Mouse (Mus musculus) CH12.LX (cell line): ENCODE measurements around the gene Gm45837. TPM values are rescaled to one million over a fixed set of nuclear protein-coding genes. Genes with fewer than 3 reads are reported as not detected.

ENCODE experiments used
- DNase-seq: peaks from one replicate; pipeline ENCODE4 v3.0.0-alpha.2; 2013; ENCODE audit errors: extremely low read depth
- H3K27ac ChIP-seq: 2 replicates; pipeline ENCODE4 v1.5.1; 2012; ENCODE audit warnings: low read depth, mild to moderate bottlenecking, control low read depth, moderate library complexity; ENCODE audit not compliant: insufficient read depth
- H3K27me3 ChIP-seq: replicated peaks from 2 replicates; pipeline ENCODE3; 2012; ENCODE audit warnings: inconsistent platforms
- H3K36me3 ChIP-seq, 2 experiments: replicated peaks in 1 of 2; 2 replicates each; pipeline versions ENCODE3 to v1.6.1; 2012; ENCODE audit warnings: inconsistent platforms in 1 of 2, low read length in 1 of 2, mild to moderate bottlenecking in 1 of 2, mixed read lengths in 1 of 2, moderate library complexity in 1 of 2; ENCODE audit not compliant: control insufficient read depth in 1 of 2, insufficient read depth in 1 of 2
- H3K4me1 ChIP-seq, 2 experiments: 2 replicates each; pipeline ENCODE4 v1.6.1; 2012; ENCODE audit warnings: inconsistent platforms in 1 of 2, moderate library complexity in 1 of 2; ENCODE audit not compliant: insufficient read depth in 2 of 2, control insufficient read depth in 1 of 2
- H3K4me2 ChIP-seq: 2 replicates; pipeline ENCODE4 v1.6.1; 2012; ENCODE audit warnings: low read depth, mild to moderate bottlenecking, control low read depth; ENCODE audit not compliant: poor library complexity, insufficient read depth, severe bottlenecking
- H3K4me3 ChIP-seq, 3 experiments: fragments of 150-350 bp in 1 of 3; sonication (generic) in 1 of 3; replicated peaks in 1 of 3; 2 replicates each; pipeline versions ENCODE3 to v1.5.1; 2011 to 2012; ENCODE audit warnings: low read depth in 2 of 3, low read length in 2 of 3, mild to moderate bottlenecking in 2 of 3, moderate library complexity in 2 of 3, control low read depth in 1 of 3, improper control_type of control experiment in 1 of 3, inconsistent platforms in 1 of 3, mixed read lengths in 1 of 3; ENCODE audit not compliant: poor library complexity in 1 of 3
- H3K79me2 ChIP-seq: replicated peaks from 2 replicates; pipeline ENCODE4 v1.6.1; 2012; ENCODE audit warnings: mild to moderate bottlenecking, moderate library complexity; ENCODE audit not compliant: control insufficient read depth, poor library complexity, insufficient read depth, severe bottlenecking; ENCODE audit errors: extremely low read depth
- H3K9ac ChIP-seq: 2 replicates; pipeline ENCODE4 v1.6.1; 2012; ENCODE audit warnings: low read depth, mild to moderate bottlenecking, control low read depth, moderate library complexity; ENCODE audit not compliant: insufficient read depth
- H3K9me3 ChIP-seq: replicated peaks from 2 replicates; pipeline ENCODE3; 2012; ENCODE audit warnings: low read length, inconsistent platforms, mixed read lengths
- BHLHE40 ChIP-seq: IDR thresholded peaks from 2 replicates; pipeline ENCODE4 v1.6.1; 2011; ENCODE audit warnings: mild to moderate bottlenecking, low read depth, low read length, improper control_type of control experiment
- CHD2 ChIP-seq: IDR thresholded peaks from 2 replicates; pipeline ENCODE4 v1.6.1; 2011; ENCODE audit warnings: low read length, improper control_type of control experiment
- CTCF ChIP-seq, 2 experiments: IDR thresholded peaks in 1 of 2; conservative IDR thresholded peaks in 1 of 2; 2 replicates each; pipeline ENCODE4 v1.5.1; 2011 to 2012; ENCODE audit warnings: low read depth in 2 of 2, low read length in 2 of 2, improper control_type of control experiment in 1 of 2, inconsistent platforms in 1 of 2, mild to moderate bottlenecking in 1 of 2, moderate library complexity in 1 of 2
- E2F4 ChIP-seq: IDR thresholded peaks from 2 replicates; pipeline ENCODE4 v1.6.1; 2011; ENCODE audit warnings: low read depth, low read length, improper control_type of control experiment; ENCODE audit not compliant: insufficient replicate concordance
- EP300 ChIP-seq: IDR thresholded peaks from 2 replicates; pipeline ENCODE4 v1.6.1; 2011; ENCODE audit warnings: low read length, improper control_type of control experiment
- GABPA ChIP-seq: IDR thresholded peaks from 2 replicates; pipeline ENCODE4 v1.6.1; 2012; ENCODE audit warnings: low read depth, low read length, improper control_type of control experiment, inconsistent platforms; ENCODE audit not compliant: insufficient replicate concordance
- HCFC1 ChIP-seq: IDR thresholded peaks from 2 replicates; pipeline ENCODE4 v1.6.1; 2012; ENCODE audit warnings: low read depth, mild to moderate bottlenecking, inconsistent platforms, low read length, improper control_type of control experiment
- IRF4 ChIP-seq: IDR thresholded peaks from 2 replicates; pipeline ENCODE4 v1.6.1; 2014; ENCODE audit warnings: low read depth, mild to moderate bottlenecking, inconsistent platforms, low read length, improper control_type of control experiment
- MAZ ChIP-seq: IDR thresholded peaks from 2 replicates; pipeline ENCODE4 v1.6.1; 2012; ENCODE audit warnings: low read depth, mild to moderate bottlenecking, inconsistent platforms, low read length, improper control_type of control experiment, moderate library complexity
- MEF2A ChIP-seq: IDR thresholded peaks from 2 replicates; pipeline ENCODE4 v1.6.1; 2014; ENCODE audit warnings: low read depth, mild to moderate bottlenecking, inconsistent platforms, low read length, improper control_type of control experiment, borderline replicate concordance
- NELFE ChIP-seq: IDR thresholded peaks from 2 replicates; pipeline ENCODE4 v1.6.1; 2011; ENCODE audit warnings: low read depth, low read length, improper control_type of control experiment
- NRF1 ChIP-seq: IDR thresholded peaks from 2 replicates; pipeline ENCODE4 v1.6.1; 2014; ENCODE audit warnings: low read depth, mild to moderate bottlenecking, inconsistent platforms, low read length, improper control_type of control experiment, moderate library complexity
- RAD21 ChIP-seq: IDR thresholded peaks from 2 replicates; pipeline ENCODE4 v1.6.1; 2011; ENCODE audit warnings: low read depth, mild to moderate bottlenecking, low read length, improper control_type of control experiment, moderate library complexity
- RCOR1 ChIP-seq: conservative IDR thresholded peaks from 2 replicates; pipeline ENCODE4 v1.6.1; 2012; ENCODE audit warnings: low read depth, mild to moderate bottlenecking, inconsistent platforms, low read length, improper control_type of control experiment
- SIN3A ChIP-seq: IDR thresholded peaks from 2 replicates; pipeline ENCODE4 v1.6.1; 2012; ENCODE audit warnings: low read length, improper control_type of control experiment, inconsistent platforms
- SMC3 ChIP-seq: IDR thresholded peaks from 2 replicates; pipeline ENCODE4 v1.6.1; 2011; ENCODE audit warnings: low read depth, low read length, improper control_type of control experiment
- TCF12 ChIP-seq: IDR thresholded peaks from 2 replicates; pipeline ENCODE4 v1.6.1; 2014; ENCODE audit warnings: low read depth, mild to moderate bottlenecking, inconsistent platforms, low read length, improper control_type of control experiment
- dilution Hi-C: fragments of 300-500 bp; cut with MboI; formaldehyde crosslinking; loops from 2 replicates; pipeline ENCODE4 v1.14.3; 2020; ENCODE audit warnings: low sequenced_read_pairs; ENCODE audit not compliant: extremely low pct_unique_long_range_greater_than_20kb, extremely low pct_ligation_motif_present
- in situ Hi-C: fragments of 300-500 bp; cut with MboI; formaldehyde crosslinking; loops from 3 replicates; pipeline ENCODE4 v1.14.3; 2019; ENCODE audit warnings: low sequenced_read_pairs, low pct_ligation_motif_present, low pct_unique_long_range_greater_than_20kb, mixed read lengths
- polyA plus RNA-seq: library from polyadenylated mRNA; unstranded; fragments of >175 nt; gene quantifications from 2 replicates; pipeline ENCODE4 v1.2.1, GENCODE M21; 2012; ENCODE audit warnings: low read depth; ENCODE audit not compliant: insufficient read length
- total RNA-seq, 2 experiments: library from RNA; depleted of rRNA; stranded (reverse); fragments of 300-350 nt in 1 of 2; fragments of >200 nt in 1 of 2; gene quantifications; 2 replicates each; pipeline ENCODE4 v1.2.3; 2012 to 2014

Gm45837 gene
- total and polyA plus RNA-seq, 3 experiments = 0.04 to 0.84 TPM; not detected in 1

GRCm38 (mm10) chr7:101367901-101368852, 42.5 kb upstream of the Gm45837 start:
- Histone ChIP-seq H3K4me3 (peak overlapping the region in 1 of 3 experiments; percentile 11), H3K4me2 (no peak overlapping the region), H3K27ac (no peak overlapping the region), H3K9me3 (peaks cover 9% of the 10 kb centered on the region), H3K36me3 (peaks cover 7 to 48% of the 10 kb centered on the region in 2 experiments), H3K79me2 (no peaks in the 10 kb centered on the region; the same call in 1 of the 2 replicates), H3K9ac (no peak overlapping the region), H3K4me1 (peaks cover 16 to 65% of the 10 kb centered on the region in 2 experiments), H3K27me3 (no peaks in the 10 kb centered on the region)
- in situ Hi-C loops = no loop called here
- DNase-seq = peak; percentile 48
- TF ChIP-seq NELFE = 0 out of 2 replicates have a peak, but pooled peaks have one; percentile 32
- no peak for TF ChIP-seq IRF4
- TF ChIP-seq RAD21 = peak; percentile 22
- TF ChIP-seq HCFC1 = no peak
- no peak for TF ChIP-seq GABPA
- no peak for TF ChIP-seq MAZ
- peak; percentile 27 to 65; a peak in 3 of 4 replicates for TF ChIP-seq CTCF (conservative IDR thresholded peaks at IDR 0.05 in 1 of 2, IDR thresholded peaks at IDR 0.05 in 1 of 2; ENCODE audit: low read depth in 2 of 2, low read length in 2 of 2)
- peak; percentile 22 for TF ChIP-seq SMC3
- dilution Hi-C loops = no loop called here

- in situ Hi-C loops = loop anchor here (5.0 to 10.0 kb wide), 3 partner anchors 62 to 395 kb away; partner anchors contain the start of gene P2ry6
- H3K79me2 ChIP-seq = no peaks in the 10 kb centered on the region
- no peak overlapping the region for H3K4me2 ChIP-seq
- H3K9me3 ChIP-seq = peaks cover 9% of the 10 kb centered on the region
- H3K4me3 ChIP-seq = no peak overlapping the region
- peaks cover 12 to 58% of the 10 kb centered on the region in 2 experiments for H3K36me3 ChIP-seq
- no peak for DNase-seq
- no peak overlapping the region for H3K27ac ChIP-seq
- no peak overlapping the region for H3K9ac ChIP-seq
- no peaks in the 10 kb centered on the region for H3K27me3 ChIP-seq
- no peak for TF ChIP-seq NRF1
- TF ChIP-seq, all 38 proteins: peak for 0
- dilution Hi-C loops = no loop called here
- peaks cover 8 to 55% of the 10 kb centered on the region in 2 experiments for H3K4me1 ChIP-seq
Measured at GRCm38 (mm10) chr7:101369666-101370065, 41.0 kb upstream of the Gm45837 start.

- Histone ChIP-seq H3K4me2 (no peak overlapping the region), H3K4me1 (peaks cover 7 to 37% of the 10 kb centered on the region in 2 experiments)
Measured at GRCm38 (mm10) chr7:101373082-101373481, 37.6 kb upstream of the Gm45837 start.

More at GRCm38 (mm10) chr7:101373082-101373481, 37.6 kb upstream of the Gm45837 start:
- H3K36me3 ChIP-seq = peaks cover 16 to 83% of the 10 kb centered on the region in 2 experiments
- dilution Hi-C loops = no loop called here
- no peaks in the 10 kb centered on the region for H3K79me2 ChIP-seq
- TF ChIP-seq EP300 = no peak
- no peak for TF ChIP-seq HCFC1
- no peak for TF ChIP-seq TCF12
- no peak for TF ChIP-seq BHLHE40
- TF ChIP-seq IRF4 = no peak
- no peak for TF ChIP-seq MAZ
- no peak for TF ChIP-seq CHD2
- no peak for TF ChIP-seq MEF2A
- no peak for TF ChIP-seq E2F4
- TF ChIP-seq RCOR1 = no peak
- TF ChIP-seq SIN3A = no peak
- H3K4me3 ChIP-seq = no peak overlapping the region
- no peaks in the 10 kb centered on the region for H3K27me3 ChIP-seq
- in situ Hi-C loops = loop anchor here (5.0 to 10.0 kb wide), 3 partner anchors 66 to 398 kb away; partner anchors contain the start of gene P2ry6
- no peak overlapping the region for H3K27ac ChIP-seq
- no peak for DNase-seq
- H3K9me3 ChIP-seq = peaks cover 9% of the 10 kb centered on the region
- no peak overlapping the region for H3K9ac ChIP-seq
